Mouse (Mus musculus) heart, embryonic 16.5 days (tissue): ENCODE data around the gene Olfr670. TPM values are rescaled to one million over a fixed set of nuclear protein-coding genes. Genes with fewer than 3 reads are reported as not detected.

ENCODE experiments used
- polyA plus RNA-seq: library from polyadenylated mRNA; unstranded; fragments of >200 nt; fragmentation: Nextera tagmentation; extraction: Ambion mirVana; gene quantifications from 2 replicates; pipeline ENCODE4 v1.2.1, GENCODE M21; 2015

Olfr670 gene
- polyA plus RNA-seq, 1 experiment from 2014 or later: not detected

Other genes starting within 250 kb of the Olfr670 start
- gene Usp17le, start 185.2 kb downstream of the Olfr670 start, polyA plus RNA-seq: not detected in 2 replicates
- not detected in 2 replicates for gene Usp17lb, start 120.0 kb downstream of the Olfr670 start, polyA plus RNA-seq
- not detected in 2 replicates for gene Usp17la, start 105.6 kb downstream of the Olfr670 start, polyA plus RNA-seq
- not detected in 2 replicates for gene Olfr665, start 84.6 kb downstream of the Olfr670 start, polyA plus RNA-seq
- gene Olfr666, start 66.7 kb downstream of the Olfr670 start, polyA plus RNA-seq: not detected in 2 replicates
- gene Olfr667, start 41.1 kb downstream of the Olfr670 start, polyA plus RNA-seq: not detected in 2 replicates
- gene Olfr668, start 34.6 kb downstream of the Olfr670 start, polyA plus RNA-seq: not detected in 2 replicates
- gene Olfr669, start 28.4 kb downstream of the Olfr670 start, polyA plus RNA-seq: not detected in 2 replicates
- gene Olfr671, start 16.5 kb upstream of the Olfr670 start, polyA plus RNA-seq: not detected in 2 replicates
- not detected in 2 replicates for gene Olfr672, start 39.4 kb upstream of the Olfr670 start, polyA plus RNA-seq
- not detected in 2 replicates for gene Olfr675, start 65.8 kb upstream of the Olfr670 start, polyA plus RNA-seq
- not detected in 2 replicates for gene Olfr676, start 70.1 kb upstream of the Olfr670 start, polyA plus RNA-seq
- gene Olfr677, start 88.8 kb upstream of the Olfr670 start, polyA plus RNA-seq: not detected in 2 replicates
- gene Olfr678, start 101.9 kb upstream of the Olfr670 start, polyA plus RNA-seq: not detected in 2 replicates
- not detected in 2 replicates for gene Olfr679, start 118.6 kb upstream of the Olfr670 start, polyA plus RNA-seq
- gene Olfr680-ps1, start 130.2 kb upstream of the Olfr670 start, polyA plus RNA-seq: not detected in 2 replicates
- not detected in 2 replicates for gene Olfr681, start 154.2 kb upstream of the Olfr670 start, polyA plus RNA-seq
- gene Olfr683, start 184.4 kb upstream of the Olfr670 start, polyA plus RNA-seq: not detected in 2 replicates
- gene Olfr684, start 201.0 kb upstream of the Olfr670 start, polyA plus RNA-seq: not detected in 2 replicates
- gene Olfr685, start 223.4 kb upstream of the Olfr670 start, polyA plus RNA-seq: not detected in 2 replicates
- gene Olfr686, start 244.9 kb upstream of the Olfr670 start, polyA plus RNA-seq: not detected in 2 replicates